Mouse (Mus musculus) heart, embryonic 11.5 days (tissue): ENCODE results near the gene Mlh1. TPM values are rescaled to one million over a fixed set of nuclear protein-coding genes. Genes with fewer than 3 reads are reported as not detected.

Source experiments
- ATAC-seq: fragments of 200-750 bp; cut with Nextera tagmentation; replicated peaks from 2 replicates; pipeline ENCODE4 v1.8.0; 2017; ENCODE audit warnings: moderate library complexity; ENCODE audit not compliant: insufficient number of reproducible peaks, low FRiP score, low TSS enrichment
- H3K27ac ChIP-seq: fragments of 300-500 bp; sonication (generic); 2 replicates; pipeline ENCODE4 v1.5.1; 2014; ENCODE audit warnings: mild to moderate bottlenecking, low read depth, low read length
- H3K27me3 ChIP-seq: fragments of 300-500 bp; sonication (generic); 2 replicates; pipeline ENCODE4 v1.6.1; 2014; ENCODE audit warnings: mild to moderate bottlenecking, low read length, mixed read lengths; ENCODE audit not compliant: control insufficient read depth, insufficient read depth
- H3K36me3 ChIP-seq: fragments of 300-500 bp; sonication (generic); 2 replicates; pipeline ENCODE4 v1.6.1; 2014; ENCODE audit warnings: mild to moderate bottlenecking, low read length, moderate library complexity, mixed read lengths; ENCODE audit not compliant: control insufficient read depth, insufficient read depth
- H3K4me1 ChIP-seq: fragments of 300-500 bp; sonication (generic); 2 replicates; pipeline ENCODE4 v1.6.1; 2014; ENCODE audit warnings: low read length; ENCODE audit not compliant: control insufficient read depth, insufficient read depth
- H3K4me2 ChIP-seq: fragments of 300-500 bp; sonication (generic); 2 replicates; pipeline ENCODE4 v1.6.1; 2014; ENCODE audit warnings: mild to moderate bottlenecking, moderate library complexity
- H3K4me3 ChIP-seq: fragments of 300-500 bp; sonication (generic); 2 replicates; pipeline ENCODE4 v1.5.1; 2014; ENCODE audit warnings: low read depth, low read length
- H3K9ac ChIP-seq: fragments of 300-500 bp; sonication (generic); 2 replicates; pipeline ENCODE4 v1.6.1; 2014; ENCODE audit warnings: mild to moderate bottlenecking, low read depth, low read length, moderate library complexity
- H3K9me3 ChIP-seq: fragments of 300-500 bp; sonication (generic); replicated peaks from 2 replicates; pipeline ENCODE4 v1.6.1; 2016; ENCODE audit warnings: low read length; ENCODE audit not compliant: control insufficient read depth
- WGBS: fragments of 180-500 bp; shearing (Covaris S2); extraction: QIAGEN DNeasy Blood & Tissue Kit; methylation state at CpG from one replicate; pipeline ENCODE4 v1.1.7; 2014; ENCODE audit not compliant: insufficient replicate concordance; 5-methylcytosine and 5-hydroxymethylcytosine counted together
- polyA plus RNA-seq: library from polyadenylated mRNA; unstranded; fragments of >200 nt; fragmentation: Nextera tagmentation; extraction: Ambion mirVana; gene quantifications from 2 replicates; pipeline ENCODE4 v1.2.1, GENCODE M21; 2014

Mlh1 gene
- polyA plus RNA-seq, 1 experiment from 2014 or later = 33.9 TPM

- peaks cover 10% of the 10 kb centered on the region for H3K36me3 ChIP-seq
- no peaks in the 10 kb centered on the region for H3K9me3 ChIP-seq
- ATAC-seq = no peak
- H3K4me1 ChIP-seq = no peaks in the 10 kb centered on the region
- H3K9ac ChIP-seq = no peak overlapping the region
- no peak overlapping the region for H3K4me3 ChIP-seq
- H3K27ac ChIP-seq = no peak overlapping the region
- H3K27me3 ChIP-seq = no peaks in the 10 kb centered on the region
- WGBS = 73% methylated on average over 7 of the region's 7 CpGs
- H3K4me2 ChIP-seq = no peak overlapping the region
Observed at GRCm38 (mm10) chr9:111188731-111189130, 82.9 kb downstream of the Mlh1 start.

- H3K4me1 ChIP-seq = peaks cover 4% of the 10 kb centered on the region; the same call in 1 of the 2 replicates
- H3K9ac ChIP-seq = no peak overlapping the region
- H3K36me3 ChIP-seq = peaks cover 10% of the 10 kb centered on the region
- whole genome bisulfite sequencing = 89% methylated on average over 6 of the region's 6 CpGs
- ATAC-seq = no peak
- no peaks in the 10 kb centered on the region for H3K9me3 ChIP-seq
- H3K4me2 ChIP-seq = no peak overlapping the region
- H3K4me3 ChIP-seq = no peak overlapping the region
- H3K27me3 ChIP-seq = no peaks in the 10 kb centered on the region
- H3K27ac ChIP-seq = no peak overlapping the region
Observed at GRCm38 (mm10) chr9:111186861-111187260, 84.7 kb downstream of the Mlh1 start.

- H3K4me2 ChIP-seq = no peak overlapping the region
- H3K36me3 ChIP-seq = peaks cover 5% of the 10 kb centered on the region
- H3K4me1 ChIP-seq = peaks cover 4% of the 10 kb centered on the region; the same call in 1 of the 2 replicates
- H3K9ac ChIP-seq = no peak overlapping the region
- no peak overlapping the region for H3K4me3 ChIP-seq
- 69% methylated on average over 4 of the region's 4 CpGs for WGBS
- H3K27ac ChIP-seq = no peak overlapping the region
- no peaks in the 10 kb centered on the region for H3K9me3 ChIP-seq
- H3K27me3 ChIP-seq = no peaks in the 10 kb centered on the region
- ATAC-seq = no peak
Observed at GRCm38 (mm10) chr9:111184929-111185328, 86.7 kb downstream of the Mlh1 start.

- 72% methylated on average over 3 of the region's 3 CpGs for WGBS
Observed at GRCm38 (mm10) chr9:111182176-111182575, 89.4 kb downstream of the Mlh1 start.

GRCm38 (mm10) chr9:111178971-111179370 lies 92.6 kb downstream of the Mlh1 start:
- Histone ChIP-seq H3K4me2 (no peak overlapping the region), H3K27me3 (no peaks in the 10 kb centered on the region), H3K9ac (no peak overlapping the region), H3K9me3 (no peaks in the 10 kb centered on the region), H3K27ac (no peak overlapping the region), H3K4me1 (peaks cover 4% of the 10 kb centered on the region; the same call in 1 of the 2 replicates), H3K36me3 (no peaks in the 10 kb centered on the region), H3K4me3 (no peak overlapping the region)
- ATAC-seq = no peak
- 75% methylated on average over 5 of the region's 5 CpGs for WGBS

More at GRCm38 (mm10) chr9:111182176-111182575, 89.4 kb downstream of the Mlh1 start:
- Histone ChIP-seq H3K9ac (no peak overlapping the region), H3K9me3 (no peaks in the 10 kb centered on the region), H3K4me2 (no peak overlapping the region), H3K4me3 (no peak overlapping the region), H3K27me3 (no peaks in the 10 kb centered on the region), H3K27ac (no peak overlapping the region), H3K36me3 (no peaks in the 10 kb centered on the region), H3K4me1 (peaks cover 4% of the 10 kb centered on the region; the same call in 1 of the 2 replicates)
- ATAC-seq = no peak

Other genes with a start within 250 kb of the Mlh1 start
- gene Ccrl2, start 214.3 kb downstream of the Mlh1 start, polyA plus RNA-seq = 5.6 and 5.7 TPM in 2 replicates
- gene Lrrfip2, start 154.2 kb downstream of the Mlh1 start, polyA plus RNA-seq = 51.9 and 55.6 TPM in 2 replicates
- 25.6 and 35.3 TPM in 2 replicates for gene Epm2aip1, start 138 bp upstream of the Mlh1 start, polyA plus RNA-seq
- 0.11 and 0.13 TPM in 2 replicates for gene Trank1, start 39.9 kb upstream of the Mlh1 start, polyA plus RNA-seq
- gene Dclk3, start 167.3 kb upstream of the Mlh1 start, polyA plus RNA-seq = 1.3 and 2.0 TPM in 2 replicates